Mouse (Mus musculus) liver, embryonic 12.5 days (tissue): ENCODE results near the gene Pcx. TPM values are rescaled to one million over a fixed set of nuclear protein-coding genes. Genes with fewer than 3 reads are reported as not detected.

Experiments
- ATAC-seq: fragments of 200-750 bp; cut with Nextera tagmentation; 2 replicates; pipeline ENCODE4 v1.8.0; 2017; ENCODE audit warnings: moderate number of reproducible peaks, mild to moderate bottlenecking, moderate library complexity
- H3K27ac ChIP-seq: fragments of 300-500 bp; sonication (generic); 2 replicates; pipeline ENCODE4 v1.5.1; 2016; ENCODE audit warnings: mild to moderate bottlenecking
- H3K27me3 ChIP-seq: fragments of 300-500 bp; sonication (generic); replicated peaks from 2 replicates; pipeline ENCODE4 v1.6.1; 2016; ENCODE audit warnings: mild to moderate bottlenecking, moderate library complexity
- H3K36me3 ChIP-seq: fragments of 300-500 bp; sonication (generic); 2 replicates; pipeline ENCODE4 v1.6.1; 2016; ENCODE audit warnings: mild to moderate bottlenecking, moderate library complexity
- H3K4me1 ChIP-seq: fragments of 300-500 bp; sonication (generic); 2 replicates; pipeline ENCODE4 v1.6.1; 2016
- H3K4me2 ChIP-seq: fragments of 300-500 bp; sonication (generic); 2 replicates; pipeline ENCODE4 v1.6.1; 2016; ENCODE audit warnings: mild to moderate bottlenecking, moderate library complexity
- H3K4me3 ChIP-seq: fragments of 300-500 bp; sonication (generic); 2 replicates; pipeline ENCODE4 v1.5.1; 2016; ENCODE audit warnings: mild to moderate bottlenecking, moderate library complexity
- H3K9ac ChIP-seq: fragments of 300-500 bp; sonication (generic); 2 replicates; pipeline ENCODE4 v1.6.1; 2016; ENCODE audit warnings: mild to moderate bottlenecking, moderate library complexity
- H3K9me3 ChIP-seq: fragments of 300-500 bp; sonication (generic); replicated peaks from 2 replicates; pipeline ENCODE4 v1.6.1; 2016; ENCODE audit warnings: mild to moderate bottlenecking, moderate library complexity
- WGBS: fragments of 180-500 bp; shearing (Covaris S2); methylation state at CpG from one replicate; pipeline ENCODE4 v1.1.7; 2016; ENCODE audit not compliant: insufficient replicate concordance; 5-methylcytosine and 5-hydroxymethylcytosine counted together
- microRNA-seq: library from miRNA; unstranded; fragments of <30 nt; microRNA quantifications from one replicate; pipeline ENCODE4, GENCODE M21; 2017
- polyA plus RNA-seq: library from polyadenylated mRNA; unstranded; fragments of >200 nt; fragmentation: Nextera tagmentation; extraction: Ambion mirVana; gene quantifications from 2 replicates; pipeline ENCODE4 v1.2.1, GENCODE M21; 2016

Pcx gene
- polyA plus RNA-seq, 1 experiment from 2014 or later = 34.3 TPM

GRCm38 (mm10) chr19:4625829-4626535 is 115.7 kb downstream of the Pcx start:
- 1% methylated on average over 35 of the region's 35 CpGs for WGBS
- Histone ChIP-seq H3K4me3 (peak overlapping the region; percentile 81), H3K4me1 (peaks cover 40% of the 10 kb centered on the region), H3K9me3 (no peaks in the 10 kb centered on the region), H3K4me2 (peak overlapping the region; percentile 86), H3K9ac (peak overlapping the region; percentile 94), H3K27ac (peak overlapping the region; percentile 85), H3K36me3 (peaks cover 33% of the 10 kb centered on the region), H3K27me3 (no peaks in the 10 kb centered on the region)
- peak; percentile 72 for ATAC-seq

- Histone ChIP-seq H3K4me2 (no peak overlapping the region), H3K9ac (no peak overlapping the region)
- 0% methylated on average over 1 of the region's 1 CpGs for WGBS
Measured at GRCm38 (mm10) chr19:4628819-4629218, 118.5 kb downstream of the Pcx start.

GRCm38 (mm10) chr19:4635986-4636385 is 125.7 kb downstream of the Pcx start:
- no peak for ATAC-seq
- Histone ChIP-seq H3K4me3 (no peak overlapping the region), H3K9me3 (no peaks in the 10 kb centered on the region), H3K4me2 (no peak overlapping the region), H3K36me3 (no peaks in the 10 kb centered on the region), H3K4me1 (no peaks in the 10 kb centered on the region), H3K27me3 (peaks cover 37% of the 10 kb centered on the region), H3K9ac (no peak overlapping the region), H3K27ac (no peak overlapping the region)
- 55% methylated on average over 4 of the region's 4 CpGs for WGBS

More at GRCm38 (mm10) chr19:4628819-4629218, 118.5 kb downstream of the Pcx start:
- peaks cover 40% of the 10 kb centered on the region for H3K4me1 ChIP-seq
- peaks cover 9% of the 10 kb centered on the region; the same call in 1 of the 2 replicates for H3K27me3 ChIP-seq
- no peak for ATAC-seq
- no peak overlapping the region for H3K4me3 ChIP-seq
- H3K27ac ChIP-seq = no peak overlapping the region
- peaks cover 5% of the 10 kb centered on the region for H3K36me3 ChIP-seq
- H3K9me3 ChIP-seq = no peaks in the 10 kb centered on the region

- Histone ChIP-seq H3K4me1 (no peaks in the 10 kb centered on the region), H3K9me3 (no peaks in the 10 kb centered on the region), H3K4me3 (no peak overlapping the region), H3K36me3 (no peaks in the 10 kb centered on the region), H3K4me2 (no peak overlapping the region), H3K9ac (no peak overlapping the region), H3K27ac (no peak overlapping the region), H3K27me3 (peaks cover 23% of the 10 kb centered on the region; the same call in 1 of the 2 replicates)
- WGBS = 32% methylated on average over 10 of the region's 10 CpGs
- ATAC-seq = no peak
Measured at GRCm38 (mm10) chr19:4644271-4644670, 134.0 kb downstream of the Pcx start.

- Histone ChIP-seq H3K27ac (no peak overlapping the region), H3K4me1 (no peaks in the 10 kb centered on the region), H3K9me3 (no peaks in the 10 kb centered on the region), H3K27me3 (peaks cover 11% of the 10 kb centered on the region; the same call in 1 of the 2 replicates), H3K36me3 (no peaks in the 10 kb centered on the region), H3K4me2 (no peak overlapping the region), H3K4me3 (no peak overlapping the region), H3K9ac (no peak overlapping the region)
- WGBS = 70% methylated on average over 11 of the region's 11 CpGs
- no peak for ATAC-seq
Measured at GRCm38 (mm10) chr19:4646917-4647492, 136.7 kb downstream of the Pcx start.

- H3K36me3 ChIP-seq = no peaks in the 10 kb centered on the region
- no peaks in the 10 kb centered on the region for H3K9me3 ChIP-seq
- no peak overlapping the region for H3K27ac ChIP-seq
- H3K4me1 ChIP-seq = no peaks in the 10 kb centered on the region
- peaks cover 7% of the 10 kb centered on the region; the same call in 1 of the 2 replicates for H3K27me3 ChIP-seq
- no peak overlapping the region for H3K9ac ChIP-seq
- H3K4me2 ChIP-seq = no peak overlapping the region
- 72% methylated on average over 5 of the region's 5 CpGs for WGBS
- H3K4me3 ChIP-seq = no peak overlapping the region
- no peak for ATAC-seq
Measured at GRCm38 (mm10) chr19:4658156-4658555, 147.9 kb downstream of the Pcx start.

- Histone ChIP-seq H3K4me2 (no peak overlapping the region), H3K9me3 (no peaks in the 10 kb centered on the region), H3K36me3 (no peaks in the 10 kb centered on the region), H3K27me3 (peaks cover 11% of the 10 kb centered on the region; the same call in 1 of the 2 replicates), H3K4me1 (no peaks in the 10 kb centered on the region), H3K27ac (no peak overlapping the region), H3K9ac (no peak overlapping the region), H3K4me3 (no peak overlapping the region)
- ATAC-seq = no peak
Measured at GRCm38 (mm10) chr19:4666815-4667214, 156.5 kb downstream of the Pcx start.

GRCm38 (mm10) chr19:4670776-4671175 is 160.5 kb downstream of the Pcx start:
- no peak overlapping the region for H3K4me2 ChIP-seq
- H3K9ac ChIP-seq = no peak overlapping the region
- no peaks in the 10 kb centered on the region for H3K4me1 ChIP-seq
- no peak overlapping the region for H3K4me3 ChIP-seq
- WGBS = 54% methylated on average over 4 of the region's 4 CpGs
- no peak overlapping the region for H3K27ac ChIP-seq
- H3K9me3 ChIP-seq = no peaks in the 10 kb centered on the region
- no peaks in the 10 kb centered on the region for H3K36me3 ChIP-seq
- peaks cover 11% of the 10 kb centered on the region for H3K27me3 ChIP-seq
- no peak for ATAC-seq

Small RNAs within 50 kb of the gene (microRNA-seq; reads per million reads assigned to microRNA genes)
- gene Mir6986 = not detected

Other genes starting within 250 kb of the Pcx start
- 2.2 and 2.6 TPM in 2 replicates for gene Ssh3, start 241.3 kb upstream of the Pcx start, polyA plus RNA-seq
- 0.99 and 1.4 TPM in 2 replicates for gene Ankrd13d, start 227.3 kb upstream of the Pcx start, polyA plus RNA-seq
- gene Grk2, start 204.2 kb upstream of the Pcx start, polyA plus RNA-seq = 15.7 and 17.9 TPM in 2 replicates
- gene Kdm2a, start 112.2 kb upstream of the Pcx start, polyA plus RNA-seq = 25.4 and 28.1 TPM in 2 replicates
- gene Rhod, start 71.0 kb upstream of the Pcx start, polyA plus RNA-seq = 7.8 and 8.1 TPM in 2 replicates
- gene Syt12, start 33.0 kb upstream of the Pcx start, polyA plus RNA-seq = 0.35 and 0.42 TPM in 2 replicates
- gene 2010003K11Rik, start 11.9 kb upstream of the Pcx start, polyA plus RNA-seq = not detected in 2 replicates
- gene Lrfn4, start 105.2 kb downstream of the Pcx start, polyA plus RNA-seq = 2.6 and 2.7 TPM in 2 replicates
- 35.9 and 39.3 TPM in 2 replicates for gene Rce1, start 115.2 kb downstream of the Pcx start, polyA plus RNA-seq
- 0.43 and 1.1 TPM in 2 replicates for gene Gm960, start 188.2 kb downstream of the Pcx start, polyA plus RNA-seq
- gene Sptbn2, start 200.7 kb downstream of the Pcx start, polyA plus RNA-seq = 0.14 and 0.30 TPM in 2 replicates
- 22.7 and 24.0 TPM in 2 replicates for gene Rbm4b, start 246.0 kb downstream of the Pcx start, polyA plus RNA-seq